Mouse (Mus musculus) c-Kit-positive CD71-positive TER-119-positive erythroid progenitor cells, embryonic 14.5 days (primary cell): ENCODE measurements around the gene Pgap1.

ENCODE experiments used
- DNase-seq: peaks from one replicate; pipeline ENCODE4 v3.0.0-alpha.2; 2013; ENCODE audit warnings: low spot score

Gene Pgap1

DNA sequence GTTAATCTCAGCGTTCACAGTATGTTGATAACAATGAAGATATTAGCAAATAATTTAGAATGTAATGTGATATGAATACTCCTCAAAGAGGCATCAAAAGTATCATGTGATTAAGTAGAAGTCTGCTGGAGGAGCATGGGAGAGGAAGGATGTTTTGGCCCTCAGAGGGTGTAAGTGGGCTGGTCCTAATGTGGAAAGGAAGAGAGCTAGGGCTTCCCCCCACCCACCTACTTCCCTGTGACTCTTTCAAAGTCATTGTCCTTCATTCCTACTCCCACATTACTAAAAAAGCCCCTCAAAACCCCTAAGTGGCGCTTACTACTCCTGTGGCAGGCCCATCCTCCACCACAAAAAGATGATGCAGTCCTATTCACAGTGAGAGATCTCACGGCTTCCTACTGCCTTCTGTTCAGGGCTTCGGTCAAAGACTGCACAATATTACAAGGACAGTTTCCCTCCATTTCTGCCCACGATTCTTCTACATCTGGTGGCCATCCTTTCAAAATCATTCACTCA lies 37.4 kb downstream of the Pgap1 start:
- DNase-seq: no peak

- peak; percentile 22 for DNase-seq
Measured at GRCm38 (mm10) chr1:54513836-54514235, 43.6 kb downstream of the Pgap1 start.

DNA sequence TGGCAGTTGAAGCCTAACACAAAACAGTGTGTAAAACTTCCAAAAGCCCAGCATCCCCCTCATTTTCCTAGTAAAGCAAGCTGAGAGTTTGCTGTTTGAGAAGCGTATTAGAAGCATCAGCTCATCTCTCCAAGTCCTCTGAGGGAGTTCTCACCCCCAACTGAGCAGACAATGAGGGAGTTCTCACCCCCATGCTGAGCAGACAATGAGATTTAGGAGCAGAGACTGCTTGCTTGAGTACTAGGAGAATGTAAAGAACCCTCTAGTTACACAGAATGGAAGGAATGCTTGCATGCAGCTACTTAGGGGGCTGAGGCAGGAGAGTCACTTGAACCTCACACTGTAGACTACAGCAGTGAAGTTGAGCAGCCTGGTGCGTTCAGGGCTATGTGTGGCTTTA lies 59.0 kb downstream of the Pgap1 start:
- no peak for DNase-seq

DNA sequence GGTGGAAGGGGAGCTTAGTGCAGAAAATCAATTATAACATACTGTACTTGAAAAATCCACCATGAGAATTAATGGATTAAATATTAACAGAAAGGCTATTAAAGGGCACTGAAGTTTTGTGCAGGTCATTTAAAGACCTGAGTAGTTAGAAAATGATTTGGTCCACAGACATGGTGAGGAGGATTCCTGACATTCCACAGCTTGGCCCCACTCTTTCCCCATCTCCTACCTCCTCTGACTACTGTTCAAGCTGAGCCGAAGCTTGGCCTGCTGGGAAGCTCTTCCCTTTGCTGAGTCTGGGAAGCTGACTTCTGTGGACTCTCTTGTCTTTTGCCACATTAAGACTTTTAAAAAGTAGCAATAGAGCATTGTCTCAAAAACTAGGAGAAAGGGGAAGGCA lies 61.2 kb downstream of the Pgap1 start:
- DNase-seq: no peak

DNA sequence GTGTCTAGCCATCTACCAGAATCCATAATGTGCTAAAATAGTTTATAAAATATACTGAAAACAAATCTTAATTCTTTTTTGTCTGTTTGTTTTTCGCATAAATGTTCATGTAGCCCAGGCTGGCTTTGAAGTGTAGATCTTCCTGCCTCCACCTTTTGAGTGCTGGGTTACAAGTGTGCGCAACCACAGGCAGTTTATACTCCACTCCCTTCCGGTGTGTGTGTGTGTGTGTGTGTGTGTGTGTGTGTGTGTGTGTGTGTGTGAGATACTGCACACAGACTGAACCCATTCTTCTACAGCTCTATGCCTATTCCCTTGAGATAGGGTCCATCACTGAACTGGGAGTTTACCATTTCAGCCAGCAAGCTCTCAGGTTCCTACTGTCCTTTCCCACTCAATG lies 64.0 kb downstream of the Pgap1 start:
- DNase-seq: no peak

DNA sequence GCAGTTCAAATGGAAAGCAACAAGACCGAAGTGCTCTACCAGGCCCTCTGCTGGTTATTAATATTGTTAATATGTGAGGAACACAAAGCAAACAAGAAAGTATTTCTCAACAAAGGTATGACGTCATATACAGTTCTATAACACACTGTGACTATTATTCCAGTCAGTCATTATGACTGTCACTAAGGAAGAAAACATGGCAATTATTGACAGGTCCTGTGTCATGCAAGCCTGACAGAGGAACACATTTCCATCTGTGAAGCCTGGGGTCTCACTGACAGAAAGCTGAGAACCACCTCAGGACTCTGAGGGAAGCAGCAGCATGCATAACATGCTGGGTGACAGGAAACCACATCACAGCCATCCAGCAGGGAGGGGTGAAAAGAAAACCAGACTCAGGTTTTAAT lies 65.0 kb downstream of the Pgap1 start:
- no peak for DNase-seq

DNA sequence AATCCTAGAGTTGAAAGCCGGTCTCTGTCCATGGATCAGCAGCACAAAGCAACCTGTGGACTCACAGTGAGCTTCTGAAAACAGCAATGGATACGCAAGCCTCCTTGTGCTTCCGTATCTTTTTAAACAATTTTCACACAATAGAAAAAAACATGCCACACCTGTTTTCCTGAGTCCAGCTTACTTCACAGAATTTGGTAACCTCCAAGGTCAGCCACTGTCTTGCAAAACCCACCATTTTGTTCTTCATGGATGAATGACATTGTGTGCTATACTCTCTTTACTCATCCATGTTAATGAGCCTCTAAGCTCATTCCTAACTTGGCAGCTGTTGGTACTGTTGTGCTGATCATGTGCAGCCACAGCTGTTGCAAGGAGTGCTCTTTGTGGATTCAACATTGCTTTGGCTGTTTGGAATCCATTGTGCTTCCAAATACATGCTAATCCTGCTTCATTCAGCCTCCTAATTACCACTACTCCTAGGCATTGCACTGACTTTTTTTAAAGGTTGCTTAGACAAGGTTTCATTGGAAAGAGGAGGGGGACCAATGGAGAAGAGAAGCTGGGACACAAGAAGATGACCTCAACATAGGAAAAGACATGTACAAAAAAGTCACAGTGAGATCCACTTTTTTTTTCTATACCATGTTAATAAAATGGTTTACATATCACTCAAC lies 72.6 kb downstream of the Pgap1 start:
- DNase-seq: no peak

DNA sequence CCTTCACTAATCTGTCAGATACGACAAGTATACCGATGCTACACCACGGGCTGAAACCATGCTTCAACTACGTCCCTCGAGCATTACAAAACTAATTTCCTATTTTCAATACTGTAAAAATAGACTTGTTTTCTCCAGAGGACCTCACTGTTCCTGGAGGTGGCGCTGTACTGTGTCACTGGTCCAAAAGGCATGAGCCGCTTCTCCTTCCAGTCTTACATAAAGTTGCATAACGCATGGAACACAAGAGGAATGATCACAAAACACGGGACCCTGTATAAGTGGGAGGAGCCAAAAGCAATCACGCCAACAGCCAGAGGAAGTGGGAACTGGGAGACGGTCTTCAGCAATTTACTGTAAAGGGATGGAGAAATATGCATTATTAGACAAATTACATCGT lies 77.0 kb downstream of the Pgap1 start:
- DNase-seq: no peak

DNA sequence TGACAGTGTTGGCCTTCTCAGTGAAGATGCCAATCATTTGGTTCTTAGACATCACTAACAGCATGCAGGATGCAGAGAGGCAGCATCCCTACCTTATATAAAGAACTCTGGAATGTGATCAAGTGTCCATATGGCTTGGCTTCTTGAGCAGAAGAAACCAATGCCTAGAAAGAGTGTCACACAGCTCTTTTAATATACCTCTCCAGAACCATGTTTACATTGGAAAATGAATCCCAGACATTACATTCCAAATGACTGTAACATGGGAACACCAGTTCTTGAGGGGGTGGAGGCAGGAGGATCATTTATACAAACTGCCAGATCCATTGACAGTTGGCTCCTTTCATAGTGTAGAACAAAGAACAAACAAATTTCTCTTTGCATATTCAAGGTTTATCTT lies 88.8 kb downstream of the Pgap1 start:
- DNase-seq: no peak

DNA sequence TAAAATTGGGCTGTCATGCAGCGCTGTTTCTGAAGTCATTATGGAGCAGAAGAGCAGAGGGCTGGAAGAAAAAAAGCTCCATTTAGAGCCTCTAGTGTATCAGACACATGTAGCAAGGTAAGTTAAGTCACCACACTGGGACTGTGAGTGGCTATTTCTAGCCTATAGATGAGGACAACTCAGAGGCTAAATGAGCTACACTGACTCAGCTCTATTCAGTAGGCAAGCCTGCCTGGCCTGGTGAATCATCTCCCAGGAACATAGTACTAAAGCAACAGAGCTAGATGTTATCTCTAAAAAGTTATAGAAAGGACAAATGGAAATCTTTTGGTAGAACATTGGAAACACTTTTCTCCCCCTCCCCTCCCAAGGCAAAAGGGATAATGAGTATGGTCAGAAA lies 90.1 kb downstream of the Pgap1 start:
- no peak for DNase-seq

- DNase-seq: no peak
Measured at GRCm38 (mm10) chr1:54452116-54452515, 105.4 kb downstream of the Pgap1 start.

GRCm38 (mm10) chr1:54448833-54449232 lies 108.7 kb downstream of the Pgap1 start:
- DNase-seq: no peak

DNA sequence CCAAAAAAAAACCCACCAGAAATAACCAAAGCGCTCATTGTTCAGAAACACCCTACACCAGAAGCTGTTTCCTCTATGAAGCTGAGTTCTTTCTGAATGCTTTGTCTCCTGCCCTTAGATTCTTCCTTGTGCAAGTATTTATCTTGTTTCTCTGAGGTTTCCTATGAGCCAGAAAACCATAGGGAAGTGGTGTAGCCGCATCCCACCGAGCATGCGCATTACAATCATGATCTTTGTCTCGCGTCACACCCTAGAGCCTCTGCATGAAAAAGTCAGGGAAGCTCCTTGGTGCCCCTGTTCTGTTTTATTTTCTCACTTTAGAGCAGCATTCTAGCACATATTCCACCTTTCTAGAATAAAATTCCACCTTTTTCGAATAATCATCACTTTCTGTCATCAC lies 113.8 kb downstream of the Pgap1 start:
- no peak for DNase-seq

GRCm38 (mm10) chr1:54439080-54439476 lies 118.4 kb downstream of the Pgap1 start:
- no peak for DNase-seq

DNA sequence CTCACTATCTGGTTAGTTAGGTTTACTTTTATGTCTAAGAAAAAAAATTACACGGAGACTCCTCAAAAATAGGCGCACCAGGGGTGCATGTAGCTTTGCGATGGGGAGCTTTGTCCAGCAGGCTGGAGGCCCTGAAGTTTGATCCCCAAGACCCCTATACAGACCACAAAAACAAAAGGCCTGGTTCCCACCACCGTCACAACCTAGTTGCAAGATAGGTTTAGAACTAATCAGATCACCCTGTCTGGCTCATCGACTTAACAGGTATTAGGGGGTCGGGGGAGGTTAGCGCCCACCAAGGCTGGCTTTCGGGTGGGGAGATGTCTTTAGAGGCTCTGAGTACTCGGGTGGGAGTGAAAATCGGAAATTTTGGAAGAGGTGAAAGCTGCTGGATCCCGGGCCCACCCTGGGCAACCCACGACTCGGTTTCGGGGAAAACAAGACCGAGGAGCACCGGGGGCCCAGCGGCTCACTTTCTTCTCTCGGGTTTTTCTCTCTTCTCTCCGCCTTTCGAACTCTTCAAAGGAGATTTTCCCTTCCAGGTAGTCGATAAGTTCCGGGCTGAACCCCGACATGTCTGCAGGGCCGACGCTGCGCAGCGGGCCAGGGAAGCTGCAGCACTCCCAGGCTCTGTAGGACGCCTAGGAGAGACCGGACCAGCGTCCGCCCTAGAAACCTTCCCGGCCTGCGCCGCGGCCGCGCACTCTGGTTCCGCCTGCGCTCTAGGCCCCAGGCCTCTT lies 119.0 kb downstream of the Pgap1 start, which contains the start of gene Gtf3c3:
Gene Gtf3c3, minus strand, starts transcription at position 632 of the 740 bp plus-strand sequence.
- DNase-seq: peak; percentile 74
